In genomic region chr9:118885785-118886184, GRCm38 (mm10) we compare ENCODE assay signal across 18 mouse cellular contexts. TPM values are rescaled to one million over a fixed set of nuclear protein-coding genes. Genes with fewer than 3 reads are reported as not detected.
DNase-seq lines count a peak whose midpoint lies in the region; ATAC-seq and TF ChIP-seq lines count a peak whose summit lies in the region.
"Had no signal": no experiment of that assay in that cellular context is flagged by ENCODE, and none has a peak within 500 bp of the region (broad histone marks: within the 10 kb centered on the region; RNA-seq: fewer than 3 reads in every experiment).

No protein-coding gene starts in this region.

- no peaks in the 10 kb centered on the region for H3K9me3 ChIP-seq in lung, embryonic 14.5 days (ENCODE audit: low read depth, low read length)
- no peaks in the 10 kb centered on the region for H3K9me3 ChIP-seq in forebrain, embryonic 13.5 days (replicated peaks)
- H3K9me3 ChIP-seq: heart, embryonic 13.5 days; hindbrain, embryonic 12.5 days; limb, embryonic 13.5 days; midbrain, embryonic 10.5 days had no signal

- POLR2A ChIA-PET in Patski (lab: Charles Lee) = no interaction called here

- ATAC-seq in Patski = peak; percentile 75
- no peak for ATAC-seq in lung, embryonic 14.5 days (ENCODE audit: insufficient read depth)
- ATAC-seq in forebrain, embryonic 13.5 days = no peak
- ATAC-seq: liver, postnatal 0 days had no signal

- H3K36me3 ChIP-seq in lung, embryonic 14.5 days (ENCODE audit: insufficient read depth) = 0 out of 2 replicates have a peak, but pooled peaks cover 5% of the 10 kb centered on the region
- no peaks in the 10 kb centered on the region for H3K36me3 ChIP-seq in forebrain, embryonic 13.5 days (ENCODE audit: poor library complexity, severe bottlenecking)
- H3K36me3 ChIP-seq: hindbrain, embryonic 12.5 days; midbrain, embryonic 10.5 days had no signal

- H3K27ac ChIP-seq in gastrocnemius, adult 2 months = peak overlapping the region; percentile 46; the same call in 1 of the 2 replicates
- no peak overlapping the region for H3K27ac ChIP-seq in lung, embryonic 14.5 days (ENCODE audit: low read depth)
- H3K27ac ChIP-seq in forebrain, embryonic 13.5 days = no peak overlapping the region
- H3K27ac ChIP-seq: heart, embryonic 13.5 days; hindbrain, embryonic 12.5 days; layer of hippocampus, adult 2 months; limb, embryonic 13.5 days; midbrain, embryonic 10.5 days had no signal

- CTCF ChIA-PET in Patski (lab: Charles Lee) = interaction anchor here (0.9 to 1.9 kb wide), 2 partner anchors 14 to 22 kb away, joined by 4 to 6 read pairs; no protein-coding TSS in a partner anchor

- H3K9ac ChIP-seq in lung, embryonic 14.5 days = no peak overlapping the region
- no peak overlapping the region for H3K9ac ChIP-seq in forebrain, embryonic 13.5 days
- H3K9ac ChIP-seq: heart, embryonic 13.5 days; hindbrain, embryonic 12.5 days; limb, embryonic 13.5 days; liver, postnatal 0 days had no signal

- H3K4me2 ChIP-seq in lung, embryonic 14.5 days = no peak overlapping the region
- H3K4me2 ChIP-seq in forebrain, embryonic 13.5 days = no peak overlapping the region
- H3K4me2 ChIP-seq: heart, embryonic 13.5 days; hindbrain, embryonic 12.5 days; limb, embryonic 13.5 days had no signal

- 60% methylated on average over 6 of the region's 6 CpGs for WGBS in lung, embryonic 14.5 days
- WGBS in forebrain, embryonic 13.5 days = 84% methylated on average over 6 of the region's 6 CpGs

- H3K4me1 ChIP-seq in lung, embryonic 14.5 days (ENCODE audit: insufficient read depth) = peaks cover 8% of the 10 kb centered on the region; the same call in 1 of the 2 replicates
- H3K4me1 ChIP-seq in forebrain, embryonic 13.5 days = peaks cover 3% of the 10 kb centered on the region; the same call in 1 of the 2 replicates

- peak; percentile 53 for DNase-seq in gastrocnemius, adult 2 months
- no peak for DNase-seq in gastrocnemius, postnatal 14 days
- DNase-seq in 3134 (ENCODE audit: extremely low read depth, insufficient read length, low spot score) = peak; percentile 44
- no peak for DNase-seq in Patski (ENCODE audit: low read depth, low spot score)
- peak; percentile 52 for DNase-seq in lung, embryonic 14.5 days
- no peak for DNase-seq in layer of hippocampus, adult 9-10 months (ENCODE audit: low spot score)
- no peak for DNase-seq in cerebellum, postnatal 36 days
- DNase-seq: cerebellum, adult 9-10 months; liver, postnatal 0 days; retina, postnatal 1 day; thymus, postnatal 14 days had no signal

- intact Hi-C loops in gastrocnemius, adult 2 months (cut with DNase I) = no loop called here
- intact Hi-C loops in gastrocnemius, postnatal 14 days (cut with DNase I; ENCODE audit: low total_unique reads) = no loop called here

- H3K27me3 ChIP-seq in Patski = no peaks in the 10 kb centered on the region
- H3K27me3 ChIP-seq in lung, embryonic 14.5 days (ENCODE audit: insufficient read depth, low read length) = no peaks in the 10 kb centered on the region
- H3K27me3 ChIP-seq in forebrain, embryonic 13.5 days = no peaks in the 10 kb centered on the region
- H3K27me3 ChIP-seq: heart, embryonic 13.5 days; hindbrain, embryonic 12.5 days; limb, embryonic 13.5 days had no signal

- H3K4me3 ChIP-seq in gastrocnemius, adult 2 months = no peak overlapping the region
- no peak overlapping the region for H3K4me3 ChIP-seq in lung, embryonic 14.5 days (ENCODE audit: low read depth, low read length)
- H3K4me3 ChIP-seq in forebrain, embryonic 13.5 days = no peak overlapping the region
- H3K4me3 ChIP-seq: heart, embryonic 13.5 days; hindbrain, embryonic 12.5 days; layer of hippocampus, adult 2 months; limb, embryonic 13.5 days; midbrain, embryonic 10.5 days had no signal

- in situ Hi-C loops in Patski (cut with MboI; ENCODE audit: low pct_unique_long_range_greater_than_20kb) = no loop called here

- no peak for TF ChIP-seq CTCF in gastrocnemius, adult 2 months (IDR thresholded peaks at IDR 0.05)
- no peak for TF ChIP-seq CTCF in Patski (IDR thresholded peaks at IDR 0.05)
- TF ChIP-seq CTCF in lung, embryonic 14.5 days (IDR thresholded peaks at IDR 0.05; ENCODE audit: low read depth) = no peak

RNA-seq across cellular contexts. Expression of gene Ctdspl, which starts 40.5 kb away (rescaled TPM):
- 1 to 10 TPM; 3.5 to 5.9 TPM for total RNA-seq in gastrocnemius, adult 2 months (2021)
- 10 to 100 TPM in 1 of 2 experiments, 1 to 10 TPM in 1; 8.2 to 10.0 TPM for total RNA-seq in gastrocnemius, postnatal 14 days (2021)
- polyA plus RNA-seq in Patski (2021) = 25.3 TPM
- 20.1 and 22.9 TPM in 2 replicates for polyA plus RNA-seq in lung, embryonic 14.5 days (2014; fragmentation: Nextera tagmentation; extraction: Ambion mirVana)
- 6.8 and 8.0 TPM in 2 replicates for polyA plus RNA-seq in forebrain, embryonic 13.5 days (2015; fragmentation: Nextera tagmentation; extraction: Ambion mirVana)
- total RNA-seq: monocyte, adult 5-6 weeks had no signal

Comparison
In these comparisons a context has a peak if more than half of its experiments do, and no peak if none do; other contexts are left out.
1. DNase-seq: peak in gastrocnemius, adult 2 months (single experiment), 3134 (single experiment) and lung, embryonic 14.5 days (single experiment); none in gastrocnemius, postnatal 14 days (single experiment), Patski (single experiment), layer of hippocampus, adult 9-10 months (single experiment) and cerebellum, postnatal 36 days (0 of 2).